Mouse (Mus musculus): ENCODE measurements around the gene Msh2.

GRCm38 (mm10) chr17:87744985-87745925 lies 73.1 kb downstream of the Msh2 start:
- TF ChIP-seq GATA1 (IDR thresholded peaks at IDR 0.05; ENCODE audit: low read length) (no peak), TAL1 (IDR thresholded peaks at IDR 0.05; ENCODE audit: low read length) (no peak)
